Mouse (Mus musculus): ENCODE results near the gene Dglucy. TPM values are rescaled to one million over a fixed set of nuclear protein-coding genes. Genes with fewer than 3 reads are reported as not detected.

Dglucy gene
- total and polyA plus RNA-seq, 2 experiments from 2014 or later, result 7.9 to 12.4 TPM

DNA sequence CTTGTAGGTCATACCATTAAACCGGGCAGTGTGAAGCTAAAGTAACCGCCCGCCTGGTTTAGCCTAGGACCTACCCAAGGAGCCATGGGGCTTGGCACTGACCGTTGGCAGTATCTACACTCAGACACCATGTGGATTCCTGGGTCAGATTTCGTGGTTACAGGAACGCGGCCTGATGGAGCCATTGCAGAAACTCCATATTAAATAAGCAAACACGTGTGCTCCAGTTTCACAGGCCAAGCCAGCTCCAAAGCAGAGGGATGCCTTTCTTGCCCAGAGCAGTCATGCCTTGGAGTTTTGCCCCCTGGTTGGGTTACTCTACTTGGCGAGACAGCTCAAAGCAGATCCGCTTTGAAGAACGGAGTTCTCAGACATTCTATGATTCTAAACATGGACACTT lies 31.7 kb downstream of the Dglucy start:
- H3K27me3 ChIP-seq (ENCODE audit: control insufficient read depth, insufficient read depth, low read length), result no peaks in the 10 kb centered on the region
- no peaks in the 10 kb centered on the region for H3K4me1 ChIP-seq (ENCODE audit: control insufficient read depth, insufficient read depth)
- no peak overlapping the region for H3K4me2 ChIP-seq (ENCODE audit: low read depth, low read length)
- 90% methylated on average over 11 of the region's 11 CpGs for WGBS
- no peak overlapping the region for H3K9ac ChIP-seq (replicated peaks; ENCODE audit: low read depth, low read length)
- no peaks in the 10 kb centered on the region for H3K9me3 ChIP-seq (replicated peaks; ENCODE audit: control insufficient read depth, low read length)
- DNase-seq (ENCODE audit: low spot score), result no peak
- ATAC-seq (ENCODE audit: insufficient read depth, low read depth), result no peak
- H3K4me3 ChIP-seq (ENCODE audit: low read depth, low read length), result no peak overlapping the region
- no peak for TF ChIP-seq EP300 (IDR thresholded peaks at IDR 0.05; ENCODE audit: low read depth)
- no peak for TF ChIP-seq CTCF (IDR thresholded peaks at IDR 0.05; ENCODE audit: low read depth)
- no peak overlapping the region for H3K27ac ChIP-seq (ENCODE audit: low read depth)
- H3K36me3 ChIP-seq (replicated peaks; ENCODE audit: control insufficient read depth, insufficient read depth, low read length), result no peaks in the 10 kb centered on the region

GRCm38 (mm10) chr12:100813901-100814300 lies 35.0 kb downstream of the Dglucy start:
- no peak overlapping the region for H3K4me3 ChIP-seq (ENCODE audit: low read depth, low read length)
- ATAC-seq (ENCODE audit: insufficient read depth, low read depth) (no peak), DNase-seq (ENCODE audit: low spot score) (no peak)
- TF ChIP-seq EP300 (IDR thresholded peaks at IDR 0.05; ENCODE audit: low read depth) (no peak), CTCF (IDR thresholded peaks at IDR 0.05; ENCODE audit: low read depth) (no peak)
- H3K36me3 ChIP-seq (replicated peaks; ENCODE audit: control insufficient read depth, insufficient read depth, low read length), result no peaks in the 10 kb centered on the region
- no peak overlapping the region for H3K27ac ChIP-seq (ENCODE audit: low read depth)
- 87% methylated on average over 2 of the region's 2 CpGs for WGBS
- no peak overlapping the region for H3K9ac ChIP-seq (replicated peaks; ENCODE audit: low read depth, low read length)
- no peak overlapping the region for H3K4me2 ChIP-seq (ENCODE audit: low read depth, low read length)
- H3K4me1 ChIP-seq (ENCODE audit: control insufficient read depth, insufficient read depth), result no peaks in the 10 kb centered on the region
- H3K27me3 ChIP-seq (ENCODE audit: control insufficient read depth, insufficient read depth, low read length), result no peaks in the 10 kb centered on the region
- no peaks in the 10 kb centered on the region for H3K9me3 ChIP-seq (replicated peaks; ENCODE audit: control insufficient read depth, low read length)

DNA sequence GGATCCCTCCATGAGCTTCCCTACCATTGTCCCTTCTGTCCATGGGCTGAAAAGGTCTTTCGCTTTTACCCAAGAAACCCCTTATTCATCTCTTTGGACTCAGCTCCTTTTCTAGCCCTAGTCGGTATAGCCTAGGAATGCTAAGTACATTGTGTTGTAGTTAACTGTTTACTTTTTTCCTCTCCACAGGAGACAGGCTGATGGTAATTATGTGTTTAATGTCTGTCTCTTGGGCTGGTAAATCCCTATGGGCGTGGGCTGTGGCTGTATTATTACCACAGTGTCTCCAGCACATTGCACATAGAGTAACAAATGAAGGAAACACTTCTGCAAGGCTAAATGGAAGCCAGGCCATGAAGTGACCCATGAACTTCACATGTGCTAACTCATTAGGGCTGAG lies 35.8 kb downstream of the Dglucy start:
- Histone ChIP-seq H3K9me3 (replicated peaks; ENCODE audit: control insufficient read depth, low read length) (no peaks in the 10 kb centered on the region), H3K36me3 (replicated peaks; ENCODE audit: control insufficient read depth, insufficient read depth, low read length) (no peaks in the 10 kb centered on the region), H3K4me1 (ENCODE audit: control insufficient read depth, insufficient read depth) (no peaks in the 10 kb centered on the region), H3K4me2 (ENCODE audit: low read depth, low read length) (no peak overlapping the region), H3K9ac (replicated peaks; ENCODE audit: low read depth, low read length) (no peak overlapping the region), H3K27me3 (ENCODE audit: control insufficient read depth, insufficient read depth, low read length) (no peaks in the 10 kb centered on the region), H3K27ac (ENCODE audit: low read depth) (no peak overlapping the region), H3K4me3 (ENCODE audit: low read depth, low read length) (no peak overlapping the region)
- DNase-seq (ENCODE audit: low spot score) (no peak), ATAC-seq (ENCODE audit: insufficient read depth, low read depth) (no peak)
- TF ChIP-seq EP300 (IDR thresholded peaks at IDR 0.05; ENCODE audit: low read depth) (no peak), CTCF (IDR thresholded peaks at IDR 0.05; ENCODE audit: low read depth) (no peak)
- WGBS, result 73% methylated on average over 3 of the region's 3 CpGs

DNA sequence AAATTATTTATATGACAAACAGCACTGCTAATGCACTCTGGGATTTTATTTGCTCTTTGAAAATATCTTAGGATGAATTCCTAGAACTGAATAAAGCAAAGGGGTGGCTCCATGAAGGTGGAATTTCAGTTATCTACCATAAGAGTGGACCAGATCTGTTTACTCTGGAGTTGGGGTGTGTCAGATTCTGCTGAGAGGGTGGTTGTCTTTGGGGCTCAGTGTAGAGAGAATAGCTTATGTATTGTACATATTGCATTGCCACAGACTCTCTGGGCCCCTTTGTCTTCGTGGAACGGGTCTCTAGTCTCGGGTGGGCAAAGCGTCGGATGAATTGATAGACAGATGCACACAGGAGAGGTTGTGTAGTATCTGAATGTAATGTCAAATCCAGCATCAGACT lies 38.0 kb downstream of the Dglucy start:
- Histone ChIP-seq H3K9ac (replicated peaks; ENCODE audit: low read depth, low read length) (no peak overlapping the region), H3K36me3 (replicated peaks; ENCODE audit: control insufficient read depth, insufficient read depth, low read length) (no peaks in the 10 kb centered on the region), H3K4me3 (ENCODE audit: low read depth, low read length) (no peak overlapping the region), H3K27me3 (ENCODE audit: control insufficient read depth, insufficient read depth, low read length) (no peaks in the 10 kb centered on the region), H3K4me1 (ENCODE audit: control insufficient read depth, insufficient read depth) (no peaks in the 10 kb centered on the region), H3K9me3 (replicated peaks; ENCODE audit: control insufficient read depth, low read length) (no peaks in the 10 kb centered on the region), H3K27ac (ENCODE audit: low read depth) (no peak overlapping the region), H3K4me2 (ENCODE audit: low read depth, low read length) (no peak overlapping the region)
- DNase-seq (ENCODE audit: low spot score) (no peak), ATAC-seq (ENCODE audit: insufficient read depth, low read depth) (no peak)
- TF ChIP-seq EP300 (IDR thresholded peaks at IDR 0.05; ENCODE audit: low read depth), result no peak
- TF ChIP-seq CTCF (IDR thresholded peaks at IDR 0.05; ENCODE audit: low read depth), result no peak
- WGBS, result 84% methylated on average over 5 of the region's 5 CpGs

GRCm38 (mm10) chr12:100819965-100820364 lies 41.1 kb downstream of the Dglucy start:
- Histone ChIP-seq H3K4me1 (ENCODE audit: control insufficient read depth, insufficient read depth) (no peaks in the 10 kb centered on the region), H3K9ac (replicated peaks; ENCODE audit: low read depth, low read length) (no peak overlapping the region), H3K4me2 (ENCODE audit: low read depth, low read length) (no peak overlapping the region), H3K9me3 (replicated peaks; ENCODE audit: control insufficient read depth, low read length) (no peaks in the 10 kb centered on the region), H3K27me3 (ENCODE audit: control insufficient read depth, insufficient read depth, low read length) (no peaks in the 10 kb centered on the region), H3K4me3 (ENCODE audit: low read depth, low read length) (no peak overlapping the region), H3K27ac (ENCODE audit: low read depth) (peak overlapping the region; percentile 69), H3K36me3 (replicated peaks; ENCODE audit: control insufficient read depth, insufficient read depth, low read length) (no peaks in the 10 kb centered on the region)
- peak; percentile 80 for DNase-seq (ENCODE audit: low spot score)
- ATAC-seq (ENCODE audit: insufficient read depth, low read depth), result peak; percentile 99
- TF ChIP-seq EP300 (IDR thresholded peaks at IDR 0.05; ENCODE audit: low read depth), result peak; percentile 47; the same call in 1 of the 2 replicates
- no peak for TF ChIP-seq CTCF (IDR thresholded peaks at IDR 0.05; ENCODE audit: low read depth)

DNA sequence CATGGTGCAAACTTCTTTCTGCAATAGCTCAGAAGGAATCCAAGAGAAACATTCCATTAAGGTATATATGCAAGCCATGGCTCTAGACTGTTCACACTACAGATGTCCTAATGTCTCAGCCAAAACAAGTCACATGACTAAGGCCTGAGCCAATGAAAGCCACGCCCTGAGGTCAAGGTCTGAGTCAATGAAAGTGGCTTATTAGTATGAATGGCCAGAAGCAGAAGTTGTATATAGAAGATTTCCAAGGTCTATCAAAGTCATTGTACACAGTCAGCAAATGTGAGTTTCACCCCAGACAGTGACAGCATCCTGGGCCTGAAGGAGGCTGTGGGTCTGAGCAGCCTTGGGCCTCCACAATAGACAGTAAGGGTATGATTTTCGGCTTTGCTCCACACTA lies 52.2 kb downstream of the Dglucy start:
- TF ChIP-seq EP300 (IDR thresholded peaks at IDR 0.05; ENCODE audit: low read depth) (no peak), CTCF (IDR thresholded peaks at IDR 0.05; ENCODE audit: low read depth) (no peak)
- Histone ChIP-seq H3K36me3 (replicated peaks; ENCODE audit: control insufficient read depth, insufficient read depth, low read length) (no peaks in the 10 kb centered on the region), H3K4me2 (ENCODE audit: low read depth, low read length) (no peak overlapping the region), H3K9me3 (replicated peaks; ENCODE audit: control insufficient read depth, low read length) (no peaks in the 10 kb centered on the region), H3K9ac (replicated peaks; ENCODE audit: low read depth, low read length) (no peak overlapping the region), H3K4me1 (ENCODE audit: control insufficient read depth, insufficient read depth) (no peaks in the 10 kb centered on the region), H3K27me3 (ENCODE audit: control insufficient read depth, insufficient read depth, low read length) (no peaks in the 10 kb centered on the region), H3K4me3 (ENCODE audit: low read depth, low read length) (no peak overlapping the region), H3K27ac (ENCODE audit: low read depth) (no peak overlapping the region)
- WGBS, result 78% methylated on average over 2 of the region's 2 CpGs
- no peak for ATAC-seq (ENCODE audit: insufficient read depth, low read depth)
- DNase-seq (ENCODE audit: low spot score), result no peak
